Mouse (Mus musculus) brain, embryonic 14.5 days (tissue): ENCODE measurements around the gene Hbq1a. TPM values are rescaled to one million over a fixed set of nuclear protein-coding genes. Genes with fewer than 3 reads are reported as not detected.

Source experiments
- DNase-seq: peaks from one replicate; pipeline ENCODE4 v3.0.0-alpha.2; 2011; ENCODE audit warnings: low read depth
- CTCF ChIP-seq: fragments of 200-500 bp; IDR thresholded peaks from 2 replicates; pipeline ENCODE4 v1.5.1; 2012; ENCODE audit warnings: inconsistent platforms, mild to moderate bottlenecking, moderate library complexity, borderline replicate concordance; ENCODE audit not compliant: insufficient read depth, insufficient read length; ENCODE audit errors: extremely low read depth
- POLR2A ChIP-seq: fragments of 200-500 bp; IDR thresholded peaks from 2 replicates; pipeline ENCODE4 v1.6.1; 2012; ENCODE audit warnings: mild to moderate bottlenecking, inconsistent platforms, borderline replicate concordance; ENCODE audit not compliant: poor library complexity, insufficient read depth, insufficient read length, severe bottlenecking; ENCODE audit errors: extremely low read depth
- polyA plus RNA-seq: library from polyadenylated mRNA; depleted of rRNA; stranded (reverse); fragments of >200 nt; gene quantifications from 2 replicates; pipeline ENCODE4 v1.2.3, GENCODE M21; 2012; rRNA removed

Hbq1a gene
- polyA plus RNA-seq, 1 experiment: 1.2 TPM

DNA sequence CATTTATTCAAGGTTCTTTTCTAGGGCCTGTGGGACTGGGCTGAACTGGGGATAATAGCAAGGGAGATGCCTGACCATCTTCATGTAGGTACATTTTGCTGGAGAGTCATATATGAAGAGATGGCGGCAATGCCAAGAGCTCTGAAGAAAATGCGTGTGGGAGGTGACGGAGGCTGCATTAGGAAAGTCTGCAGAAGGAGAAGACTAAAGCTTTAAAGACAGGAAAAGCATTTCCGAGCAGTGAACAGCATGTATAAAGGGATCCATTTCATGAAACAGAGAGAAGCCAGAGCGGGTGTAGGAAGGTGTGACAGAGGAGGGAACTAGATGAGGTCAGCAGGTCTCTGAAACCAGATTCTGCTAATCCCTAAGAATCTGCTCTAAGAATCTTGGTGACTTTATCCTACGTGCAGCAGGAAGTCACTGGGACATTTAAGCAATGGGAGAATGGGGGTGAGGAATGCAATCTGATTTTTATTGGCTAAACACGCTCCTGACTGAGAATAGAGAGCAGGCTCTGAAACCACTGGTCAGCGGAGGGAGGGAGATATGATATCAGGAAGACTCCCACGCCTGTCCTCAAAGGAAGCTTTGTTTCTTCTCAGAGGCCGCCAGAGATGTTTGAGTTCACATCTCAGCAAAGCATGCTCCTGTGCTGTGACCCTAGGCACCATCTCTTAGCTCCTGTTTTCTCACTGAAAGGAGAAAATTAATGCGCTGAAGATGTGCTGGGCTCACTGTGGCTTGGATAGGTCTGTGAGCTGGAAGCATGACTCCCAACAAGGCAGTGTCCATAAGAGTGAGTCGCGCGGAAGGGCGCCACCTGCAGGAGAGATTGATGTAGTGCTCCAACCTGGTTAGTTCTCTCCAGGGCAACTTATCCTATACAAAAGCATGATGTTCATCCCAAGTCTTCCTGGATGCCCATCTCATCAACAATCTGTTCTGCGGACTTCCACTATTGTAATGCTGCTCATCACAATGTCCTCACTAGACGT is 40.9 kb downstream of the Hbq1a start:
- TF ChIP-seq CTCF (peak; percentile 84), POLR2A (no peak)
- peak; percentile 67 for DNase-seq

DNA sequence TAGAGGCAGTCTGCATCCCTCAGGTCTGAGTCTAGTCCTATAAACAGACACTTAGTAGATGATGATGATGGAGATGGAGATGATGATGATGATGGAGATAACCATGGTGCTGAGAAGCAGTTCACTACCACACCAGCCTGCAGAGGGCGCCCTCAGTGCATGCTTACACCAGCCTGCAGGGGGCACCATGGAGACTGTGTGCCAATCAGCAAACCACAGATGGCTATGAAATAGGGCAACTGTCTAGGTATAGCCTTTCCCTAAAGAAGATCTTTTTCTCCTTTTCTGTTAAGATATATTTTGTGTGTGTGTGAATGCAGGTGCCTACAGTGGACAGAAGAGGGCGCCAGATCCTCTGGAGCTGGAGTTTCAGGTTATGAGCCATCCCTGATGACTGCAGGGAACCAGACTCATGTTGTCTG is 42.9 kb downstream of the Hbq1a start:
- peak; percentile 77 for DNase-seq
- no peak for TF ChIP-seq POLR2A
- TF ChIP-seq CTCF: peak; percentile 47; the same call in 1 of the 2 replicates

- no peak for DNase-seq
- no peak for TF ChIP-seq POLR2A
- no peak for TF ChIP-seq CTCF
Observed at GRCm38 (mm10) chr11:32343350-32343749, 43.5 kb downstream of the Hbq1a start.

DNA sequence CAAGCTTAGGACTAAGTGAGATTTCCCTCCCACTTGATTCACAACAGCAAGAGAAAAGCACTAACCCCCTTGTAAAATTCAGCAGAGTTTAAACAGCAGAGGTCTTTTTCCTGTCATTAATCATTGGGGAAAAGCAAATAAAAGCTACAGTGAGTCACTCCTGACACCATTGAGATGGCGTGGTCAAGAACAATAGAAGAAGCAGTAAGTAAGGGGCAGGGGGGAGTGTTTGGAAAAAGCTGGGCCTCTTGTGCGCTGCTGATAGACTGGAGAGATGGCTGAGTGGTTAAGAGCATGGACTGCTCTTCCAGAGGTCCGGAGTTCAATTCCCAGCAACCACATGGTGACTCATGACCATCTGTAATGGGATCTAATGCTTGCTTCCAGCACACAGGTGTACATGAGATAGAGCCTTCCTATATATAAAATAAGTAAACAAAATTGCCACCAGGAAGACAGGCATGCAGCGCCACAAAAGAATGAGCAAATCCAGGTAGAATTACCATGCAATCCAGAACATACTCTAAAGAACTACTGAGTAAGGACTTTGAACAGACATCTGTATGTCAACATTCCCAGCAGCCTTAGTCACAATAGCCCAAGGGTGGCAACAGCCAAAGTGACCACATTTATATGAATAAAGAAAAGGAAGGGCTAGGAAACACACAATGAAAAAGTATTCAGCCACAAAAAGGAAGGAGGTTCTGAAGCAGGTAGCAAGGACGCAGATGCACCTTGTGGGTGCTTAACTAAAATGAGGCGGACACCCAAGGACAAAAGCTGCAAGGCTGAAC is 45.8 kb downstream of the Hbq1a start:
- TF ChIP-seq POLR2A: no peak
- TF ChIP-seq CTCF: no peak
- DNase-seq: no peak

GRCm38 (mm10) chr11:32347264-32347606 is 47.4 kb downstream of the Hbq1a start:
- no peak for DNase-seq
- TF ChIP-seq POLR2A (no peak; the same call in 1 of the 2 replicates), CTCF (no peak)

GRCm38 (mm10) chr11:32347607-32348432 is 48.0 kb downstream of the Hbq1a start, which contains the start of gene Sh3pxd2b:
Sh3pxd2b (plus strand) TSS chr11:32347820.
- DNase-seq: peak; percentile 80
- TF ChIP-seq CTCF (no peak), POLR2A (peak; percentile 75; the same call in 1 of the 2 replicates)

DNA sequence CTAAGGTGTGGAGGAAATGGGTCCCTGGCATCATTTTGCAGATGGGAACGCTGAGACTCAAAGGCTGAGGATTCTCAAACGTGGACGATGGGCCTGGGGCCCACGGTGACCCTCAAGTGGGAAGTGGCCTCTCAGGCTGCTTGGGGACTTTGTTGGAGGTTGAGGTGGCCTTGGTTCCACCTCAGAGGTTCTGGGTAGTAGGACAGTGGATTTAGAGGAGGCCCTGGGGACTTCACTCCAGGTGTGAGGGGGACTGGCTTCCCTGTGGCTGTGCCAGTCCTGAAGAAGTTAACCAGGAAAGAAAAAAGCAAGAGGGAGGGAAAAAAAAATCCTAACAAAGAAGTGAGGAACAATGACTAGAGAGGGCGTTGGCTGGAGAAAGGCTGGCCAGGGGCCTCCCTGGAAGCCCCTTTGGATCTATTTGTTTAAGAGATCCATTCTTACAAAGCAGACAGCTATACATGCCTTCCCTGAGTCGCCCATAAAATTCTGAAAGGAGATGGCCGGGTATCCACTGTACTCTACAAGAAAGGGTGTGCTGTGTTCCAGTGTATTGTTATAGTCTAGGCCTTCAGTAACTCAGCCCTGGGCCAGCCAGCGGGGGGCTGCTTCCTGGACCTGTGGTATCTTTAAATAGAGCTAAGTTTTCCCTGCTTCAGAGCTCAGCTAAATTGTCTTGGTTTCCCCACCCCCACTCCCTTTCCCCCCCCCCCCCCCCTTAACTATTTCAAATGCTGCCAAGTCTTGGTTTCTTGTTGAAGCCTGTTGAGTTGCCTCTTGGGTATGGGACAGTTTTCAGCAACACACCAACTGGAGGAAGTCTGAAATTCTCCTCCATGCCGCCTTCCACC is 48.8 kb downstream of the Hbq1a start:
- DNase-seq: peak; percentile 52
- TF ChIP-seq POLR2A: no peak
- no peak for TF ChIP-seq CTCF

DNA sequence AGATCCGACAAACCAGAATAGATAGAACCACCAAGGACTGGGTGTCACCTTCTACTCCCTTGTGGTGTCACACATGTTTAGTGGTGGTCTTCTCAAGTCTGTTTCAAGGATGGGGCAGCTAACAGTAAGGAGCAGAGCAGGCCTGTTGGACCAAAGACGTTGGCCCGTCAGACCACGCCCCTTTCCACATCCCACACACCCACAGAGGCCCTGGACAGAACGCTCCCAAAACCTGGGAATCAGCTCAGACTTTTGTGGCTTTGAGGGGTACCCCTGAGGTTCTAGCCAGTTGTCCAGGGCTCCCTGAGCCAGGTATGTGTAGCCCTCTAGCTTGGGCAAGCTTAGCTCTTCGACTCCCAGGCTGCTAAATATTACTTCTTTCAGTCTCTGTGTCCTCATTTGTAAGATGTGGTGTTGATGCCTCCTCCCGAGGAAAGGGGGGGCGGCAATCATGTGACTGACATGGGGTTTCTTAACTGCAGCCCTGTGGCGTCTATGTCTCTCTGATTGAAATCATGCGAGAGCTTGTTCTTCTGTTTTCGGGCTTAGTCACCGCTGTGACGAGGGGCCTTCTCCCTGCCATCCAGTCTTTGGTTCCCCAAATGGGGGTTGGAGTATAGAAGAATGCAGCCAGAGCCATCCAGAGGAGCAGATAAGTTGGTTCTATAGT is 49.5 kb downstream of the Hbq1a start:
- TF ChIP-seq CTCF: no peak
- no peak for TF ChIP-seq POLR2A
- DNase-seq: peak; percentile 27

Other genes starting within 250 kb of the Hbq1a start
- 0.11 TPM in 1 of 2 replicates, not detected in the other for gene Il9r, start 99.8 kb upstream of the Hbq1a start, polyA plus RNA-seq
- gene Snrnp25, start 94.7 kb upstream of the Hbq1a start, polyA plus RNA-seq: 38.8 and 52.4 TPM in 2 replicates
- gene Rhbdf1, start 77.8 kb upstream of the Hbq1a start, polyA plus RNA-seq: 39.7 and 44.3 TPM in 2 replicates
- 18.6 and 21.3 TPM in 2 replicates for gene Mpg, start 73.6 kb upstream of the Hbq1a start, polyA plus RNA-seq
- 84.0 and 116 TPM in 2 replicates for gene Nprl3, start 32.4 kb upstream of the Hbq1a start, polyA plus RNA-seq
- 38.9 and 65.3 TPM in 2 replicates for gene Hba-x, start 23.7 kb upstream of the Hbq1a start, polyA plus RNA-seq
- 2,049 and 2,752 TPM in 2 replicates for gene Hba-a1, start 16.6 kb upstream of the Hbq1a start, polyA plus RNA-seq
- 1.4 and 2.4 TPM in 2 replicates for gene Hbq1b, start 13.1 kb upstream of the Hbq1a start, polyA plus RNA-seq
- 4,753 and 6,821 TPM in 2 replicates for gene Hba-a2, start 3.6 kb upstream of the Hbq1a start, polyA plus RNA-seq
- 33.3 and 48.4 TPM in 2 replicates for gene Sh3pxd2b, start 47.8 kb downstream of the Hbq1a start, polyA plus RNA-seq
- gene Ubtd2, start 155.3 kb downstream of the Hbq1a start, polyA plus RNA-seq: 60.6 and 70.7 TPM in 2 replicates
- gene Efcab9, start 232.0 kb downstream of the Hbq1a start, polyA plus RNA-seq: not detected in 2 replicates
- gene Stk10, start 233.2 kb downstream of the Hbq1a start, polyA plus RNA-seq: 4.0 and 5.7 TPM in 2 replicates